In genomic region chr19:5846154-5846553, GRCm38 (mm10) we compare ENCODE assay signal across 8 mouse cellular contexts. TPM values are rescaled to one million over a fixed set of nuclear protein-coding genes. Genes with fewer than 3 reads are reported as not detected.
A peak's percentile ranks its signal among the peaks of the same experiment; 100 is the strongest.
DNase-seq lines count a peak whose midpoint lies in the region; ATAC-seq and TF ChIP-seq lines count a peak whose summit lies in the region.

No protein-coding gene starts in this region.

- peak; percentile 39 for ATAC-seq in forebrain, embryonic 15.5 days (replicated peaks)
- peak; percentile 68 for ATAC-seq in midbrain, embryonic 14.5 days (ENCODE audit: low FRiP score, low TSS enrichment)
- ATAC-seq in erythroid progenitor cell, adult 5-6 weeks (replicated peaks; ENCODE audit: low FRiP score, poor library complexity, severe bottlenecking) = no peak
- ATAC-seq in granulocyte monocyte progenitor cell, adult 5-6 weeks (replicated peaks; ENCODE audit: poor library complexity, severe bottlenecking) = no peak

- H3K4me1 ChIP-seq in forebrain, embryonic 15.5 days = peaks cover 76% of the 10 kb centered on the region
- peaks cover 35% of the 10 kb centered on the region for H3K4me1 ChIP-seq in kidney, adult 2 months (ENCODE audit: control insufficient read depth, insufficient read depth, low read length)
- H3K4me1 ChIP-seq in midbrain, embryonic 14.5 days (ENCODE audit: control insufficient read depth, insufficient read depth, low read length) = peaks cover 53% of the 10 kb centered on the region

- no peak for TF ChIP-seq CTCF in kidney, adult 2 months (conservative IDR thresholded peaks at IDR 0.05; ENCODE audit: insufficient read depth, insufficient read length, low read depth, low read length)

- peak overlapping the region; percentile 44 for H3K9ac ChIP-seq in forebrain, embryonic 15.5 days (replicated peaks)
- peak overlapping the region; percentile 60 for H3K9ac ChIP-seq in midbrain, embryonic 14.5 days (replicated peaks; ENCODE audit: low read length)

- under 1% methylated on average over 7 of the region's 7 CpGs for WGBS in forebrain, embryonic 15.5 days
- WGBS in kidney, adult 2 months = under 1% methylated on average over 7 of the region's 7 CpGs
- WGBS in midbrain, embryonic 14.5 days = 0% methylated on average over 7 of the region's 7 CpGs

- no peak for TF ChIP-seq POLR2A in kidney, adult 2 months (IDR thresholded peaks at IDR 0.05; ENCODE audit: low read depth, low read length)

- no peaks in the 10 kb centered on the region for H3K9me3 ChIP-seq in forebrain, embryonic 15.5 days
- no peaks in the 10 kb centered on the region for H3K9me3 ChIP-seq in midbrain, embryonic 14.5 days (ENCODE audit: control insufficient read depth, low read length)

- no peaks in the 10 kb centered on the region for H3K27me3 ChIP-seq in forebrain, embryonic 15.5 days
- H3K27me3 ChIP-seq in kidney, adult 2 months (replicated peaks; ENCODE audit: control insufficient read depth, insufficient read depth, low read length) = no peaks in the 10 kb centered on the region
- H3K27me3 ChIP-seq in midbrain, embryonic 14.5 days (ENCODE audit: control insufficient read depth, insufficient read depth, low read length) = no peaks in the 10 kb centered on the region

- H3K4me2 ChIP-seq in forebrain, embryonic 15.5 days (replicated peaks) = peak overlapping the region; percentile 65
- peak overlapping the region; percentile 81 for H3K4me2 ChIP-seq in midbrain, embryonic 14.5 days (ENCODE audit: low read length)

- peak overlapping the region; percentile 98 for H3K27ac ChIP-seq in forebrain, embryonic 15.5 days (replicated peaks)
- peak overlapping the region; percentile 97 for H3K27ac ChIP-seq in kidney, adult 2 months (ENCODE audit: insufficient read depth, low read depth, low read length)
- peak overlapping the region; percentile 96 for H3K27ac ChIP-seq in midbrain, embryonic 14.5 days (replicated peaks; ENCODE audit: low read depth, low read length)

- peak; percentile 57 to 75 for DNase-seq in left cerebral cortex, postnatal 25 days (ENCODE audit: low spot score in 2 of 2)
- DNase-seq in left cerebral cortex, postnatal 14 days (ENCODE audit: low spot score in 2 of 2) = no peak
- peak; percentile 44 to 63 for DNase-seq in cerebellum, adult 18-20 months
- no peak for DNase-seq in kidney, adult 2 months
- peak; percentile 58 for DNase-seq in midbrain, embryonic 14.5 days

- no peaks in the 10 kb centered on the region for H3K36me3 ChIP-seq in forebrain, embryonic 15.5 days
- peaks cover 11% of the 10 kb centered on the region for H3K36me3 ChIP-seq in kidney, adult 2 months (ENCODE audit: control insufficient read depth, insufficient read depth, low read length)
- H3K36me3 ChIP-seq in midbrain, embryonic 14.5 days (ENCODE audit: control insufficient read depth, insufficient read depth, low read length) = 0 out of 2 replicates have a peak, but pooled peaks cover 2% of the 10 kb centered on the region

- peak overlapping the region; percentile 41 for H3K4me3 ChIP-seq in forebrain, embryonic 15.5 days
- peak overlapping the region; percentile 59 for H3K4me3 ChIP-seq in kidney, adult 2 months (ENCODE audit: insufficient read depth, low read depth, low read length)
- peak overlapping the region; percentile 34 for H3K4me3 ChIP-seq in midbrain, embryonic 14.5 days (replicated peaks; ENCODE audit: low read depth, low read length)

- intact Hi-C loops in left cerebral cortex, postnatal 25 days (cut with DNase I) = loop anchor here (1.0 kb wide), 2 partner anchors 24 to 43 kb away; no protein-coding TSS in a partner anchor
- intact Hi-C loops in left cerebral cortex, postnatal 14 days (cut with DNase I) = loop anchor here (1.0 kb wide), 1 partner anchor 43 kb away; no protein-coding TSS in a partner anchor

RNA-seq across cellular contexts. Expression of gene Frmd8, which starts 28.9 kb away (rescaled TPM):
- 10 to 100 TPM in 1 of 2 experiments, 1 to 10 TPM in 1; 9.5 to 14.6 TPM for total RNA-seq in left cerebral cortex, postnatal 25 days (2021)
- 10 to 100 TPM; 11.1 to 12.1 TPM for total RNA-seq in left cerebral cortex, postnatal 14 days (2021)
- polyA plus RNA-seq in forebrain, embryonic 15.5 days (2015; fragmentation: Nextera tagmentation; extraction: Ambion mirVana) = 19.5 and 23.3 TPM in 2 replicates
- 18.5 and 23.1 TPM in 2 replicates for polyA plus RNA-seq in kidney, adult 2 months (2012; rRNA removed)
- polyA plus RNA-seq in midbrain, embryonic 14.5 days (2014; fragmentation: Nextera tagmentation; extraction: Ambion mirVana) = 8.3 and 12.2 TPM in 2 replicates
- 3.6 and 9.2 TPM in 2 replicates for total RNA-seq in erythroid progenitor cell, adult 5-6 weeks (2015; ENCODE audit: low replicate concordance)
- total RNA-seq in erythroid progenitor cell, adult 5-6 weeks (2017; ENCODE audit: low replicate concordance) = 4.2 and 6.0 TPM in 2 replicates
- 17.9 and 25.4 TPM in 2 replicates for total RNA-seq in granulocyte monocyte progenitor cell, adult 5-6 weeks (2014; fragmentation: Nextera tagmentation)
- 19.0 and 28.4 TPM in 2 replicates for total RNA-seq in granulocyte monocyte progenitor cell, adult 5-6 weeks (2017)

RNA-seq across cellular contexts. Expression of gene Slc25a45, which starts 31.5 kb away (rescaled TPM):
- total RNA-seq in left cerebral cortex, postnatal 25 days (2021) = 1 to 10 TPM; 2.5 to 3.0 TPM
- total RNA-seq in left cerebral cortex, postnatal 14 days (2021) = 1 to 10 TPM; 2.8 to 3.0 TPM
- polyA plus RNA-seq in forebrain, embryonic 15.5 days (2015; fragmentation: Nextera tagmentation; extraction: Ambion mirVana) = 1.2 and 1.7 TPM in 2 replicates
- 52.7 and 63.4 TPM in 2 replicates for polyA plus RNA-seq in kidney, adult 2 months (2012; rRNA removed)
- polyA plus RNA-seq in midbrain, embryonic 14.5 days (2014; fragmentation: Nextera tagmentation; extraction: Ambion mirVana) = 0.73 and 1.2 TPM in 2 replicates
- 2.9 and 8.8 TPM in 2 replicates for total RNA-seq in erythroid progenitor cell, adult 5-6 weeks (2015; ENCODE audit: low replicate concordance)
- 7.2 and 7.8 TPM in 2 replicates for total RNA-seq in erythroid progenitor cell, adult 5-6 weeks (2017; ENCODE audit: low replicate concordance)
- total RNA-seq in granulocyte monocyte progenitor cell, adult 5-6 weeks (2014; fragmentation: Nextera tagmentation) = 38.2 and 44.5 TPM in 2 replicates
- total RNA-seq in granulocyte monocyte progenitor cell, adult 5-6 weeks (2017) = 35.5 and 35.6 TPM in 2 replicates

RNA-seq across cellular contexts. Expression of gene Tigd3, which starts 47.8 kb away (rescaled TPM):
- 1 to 10 TPM; 4.5 to 5.5 TPM for total RNA-seq in left cerebral cortex, postnatal 25 days (2021)
- 1 to 10 TPM; 5.6 to 5.9 TPM for total RNA-seq in left cerebral cortex, postnatal 14 days (2021)
- polyA plus RNA-seq in forebrain, embryonic 15.5 days (2015; fragmentation: Nextera tagmentation; extraction: Ambion mirVana) = 12.9 and 14.3 TPM in 2 replicates
- polyA plus RNA-seq in kidney, adult 2 months (2012; rRNA removed) = 0.52 and 0.73 TPM in 2 replicates
- polyA plus RNA-seq in midbrain, embryonic 14.5 days (2014; fragmentation: Nextera tagmentation; extraction: Ambion mirVana) = 9.9 and 10.8 TPM in 2 replicates
- 3.8 and 4.7 TPM in 2 replicates for total RNA-seq in erythroid progenitor cell, adult 5-6 weeks (2015; ENCODE audit: low replicate concordance)
- 8.2 and 9.4 TPM in 2 replicates for total RNA-seq in erythroid progenitor cell, adult 5-6 weeks (2017; ENCODE audit: low replicate concordance)
- total RNA-seq in granulocyte monocyte progenitor cell, adult 5-6 weeks (2014; fragmentation: Nextera tagmentation) = 1.1 and 2.5 TPM in 2 replicates
- total RNA-seq in granulocyte monocyte progenitor cell, adult 5-6 weeks (2017) = 2.3 and 4.4 TPM in 2 replicates

Comparison
In these comparisons a context has a peak if more than half of its experiments do, and no peak if none do; other contexts are left out.
1. DNase-seq: peak in left cerebral cortex, postnatal 25 days (2 of 2), cerebellum, adult 18-20 months (2 of 2) and midbrain, embryonic 14.5 days (single experiment); none in left cerebral cortex, postnatal 14 days (0 of 2) and kidney, adult 2 months (single experiment).
2. ATAC-seq: peak in forebrain, embryonic 15.5 days (single experiment) and midbrain, embryonic 14.5 days (single experiment); none in erythroid progenitor cell, adult 5-6 weeks (single experiment) and granulocyte monocyte progenitor cell, adult 5-6 weeks (single experiment).
3. Peak in every context shown above with its lines, with median percentiles within 50 percentile points of each other: H3K27ac ChIP-seq and H3K4me3 ChIP-seq.